Mouse (Mus musculus) stomach, embryonic 15.5 days (tissue): ENCODE measurements around the gene Lamb3. TPM values are rescaled to one million over a fixed set of nuclear protein-coding genes. Genes with fewer than 3 reads are reported as not detected.

Experiments
- ATAC-seq: fragments of 200-750 bp; cut with Nextera tagmentation; 2 replicates; pipeline ENCODE4 v1.8.0; 2017; ENCODE audit warnings: low read depth, moderate number of reproducible peaks, moderate TSS enrichment; ENCODE audit not compliant: insufficient read depth, low FRiP score
- H3K27ac ChIP-seq: fragments of 300-500 bp; sonication (generic); 2 replicates; pipeline ENCODE4 v1.5.1; 2015; ENCODE audit warnings: mild to moderate bottlenecking, inconsistent platforms
- H3K27me3 ChIP-seq: fragments of 300-500 bp; sonication (generic); replicated peaks from 2 replicates; pipeline ENCODE4 v1.6.1; 2015; ENCODE audit warnings: inconsistent platforms
- H3K36me3 ChIP-seq: fragments of 300-500 bp; sonication (generic); 2 replicates; pipeline ENCODE4 v1.6.1; 2015; ENCODE audit warnings: inconsistent platforms
- H3K4me1 ChIP-seq: fragments of 300-500 bp; sonication (generic); 2 replicates; pipeline ENCODE4 v1.6.1; 2015; ENCODE audit warnings: inconsistent platforms
- H3K4me2 ChIP-seq: fragments of 300-500 bp; sonication (generic); 2 replicates; pipeline ENCODE4 v1.6.1; 2015; ENCODE audit warnings: mild to moderate bottlenecking, inconsistent platforms
- H3K4me3 ChIP-seq: fragments of 300-500 bp; sonication (generic); replicated peaks from 2 replicates; pipeline ENCODE4 v1.5.1; 2015; ENCODE audit warnings: inconsistent platforms
- H3K9ac ChIP-seq: fragments of 300-500 bp; sonication (generic); 2 replicates; pipeline ENCODE4 v1.6.1; 2015; ENCODE audit warnings: inconsistent platforms
- H3K9me3 ChIP-seq: fragments of 300-500 bp; sonication (generic); 2 replicates; pipeline ENCODE4 v1.6.1; 2016; ENCODE audit warnings: inconsistent platforms
- WGBS: fragments of 180-500 bp; shearing (Covaris S2); methylation state at CpG from one replicate; pipeline ENCODE4 v1.1.7; 2015; 5-methylcytosine and 5-hydroxymethylcytosine counted together
- polyA plus RNA-seq: library from polyadenylated mRNA; unstranded; fragments of >200 nt; fragmentation: Nextera tagmentation; extraction: Ambion mirVana; gene quantifications from 2 replicates; pipeline ENCODE4 v1.2.1, GENCODE M21; 2015

Gene Lamb3
- polyA plus RNA-seq, 1 experiment from 2014 or later: 12.5 TPM

DNA sequence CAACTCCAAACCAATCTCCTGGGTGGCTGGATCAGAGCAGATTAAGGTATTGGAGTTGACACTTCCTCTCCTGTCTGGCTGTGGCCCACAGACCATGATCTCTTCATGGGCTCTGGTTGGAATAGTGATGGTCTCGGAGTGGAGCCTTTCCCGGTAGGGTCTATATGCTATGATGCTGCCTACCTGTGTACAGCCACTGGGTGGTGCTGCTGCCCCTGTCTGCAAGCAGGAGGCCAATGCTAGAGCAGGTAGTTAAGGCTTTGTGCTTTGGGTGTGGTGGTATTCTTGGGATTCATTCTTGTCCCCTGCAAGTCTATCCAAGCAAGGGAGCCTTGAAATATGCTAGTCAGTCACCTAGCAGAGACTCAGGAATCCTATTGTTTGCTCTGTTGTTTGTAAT is 679 bp downstream of the Lamb3 start:
- Histone ChIP-seq H3K4me2 (no peak overlapping the region), H3K36me3 (no peaks in the 10 kb centered on the region), H3K4me3 (no peak overlapping the region), H3K9ac (no peak overlapping the region), H3K27ac (no peak overlapping the region), H3K9me3 (no peaks in the 10 kb centered on the region), H3K4me1 (no peaks in the 10 kb centered on the region), H3K27me3 (no peaks in the 10 kb centered on the region)
- WGBS: 42% methylated on average over 2 of the region's 2 CpGs
- ATAC-seq: no peak

DNA sequence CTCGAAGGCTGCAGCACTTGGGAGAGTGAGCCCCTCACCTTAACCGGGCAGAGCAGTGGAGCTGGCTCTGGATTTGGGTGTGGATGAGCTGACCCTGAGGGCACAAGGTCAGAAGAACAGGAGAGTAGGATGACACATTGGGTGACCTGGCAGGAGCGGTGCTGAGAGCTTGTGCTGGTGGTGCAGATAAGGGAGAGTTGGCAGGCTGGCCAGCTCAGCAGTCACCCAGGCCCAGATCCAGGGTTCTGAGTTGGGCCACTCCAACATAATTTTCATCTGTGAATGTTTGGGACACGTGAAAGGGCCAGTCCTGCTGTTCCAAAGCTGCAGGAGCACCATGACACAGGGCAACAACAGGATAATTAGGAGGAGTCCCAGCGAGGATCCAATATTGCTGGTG is 3.9 kb downstream of the Lamb3 start:
- no peak overlapping the region for H3K9ac ChIP-seq
- H3K9me3 ChIP-seq: no peaks in the 10 kb centered on the region
- H3K4me1 ChIP-seq: no peaks in the 10 kb centered on the region
- no peaks in the 10 kb centered on the region for H3K27me3 ChIP-seq
- H3K4me2 ChIP-seq: no peak overlapping the region
- H3K36me3 ChIP-seq: no peaks in the 10 kb centered on the region
- H3K4me3 ChIP-seq: no peak overlapping the region
- H3K27ac ChIP-seq: no peak overlapping the region
- no peak for ATAC-seq
- WGBS: 62% methylated on average over 5 of the region's 5 CpGs

DNA sequence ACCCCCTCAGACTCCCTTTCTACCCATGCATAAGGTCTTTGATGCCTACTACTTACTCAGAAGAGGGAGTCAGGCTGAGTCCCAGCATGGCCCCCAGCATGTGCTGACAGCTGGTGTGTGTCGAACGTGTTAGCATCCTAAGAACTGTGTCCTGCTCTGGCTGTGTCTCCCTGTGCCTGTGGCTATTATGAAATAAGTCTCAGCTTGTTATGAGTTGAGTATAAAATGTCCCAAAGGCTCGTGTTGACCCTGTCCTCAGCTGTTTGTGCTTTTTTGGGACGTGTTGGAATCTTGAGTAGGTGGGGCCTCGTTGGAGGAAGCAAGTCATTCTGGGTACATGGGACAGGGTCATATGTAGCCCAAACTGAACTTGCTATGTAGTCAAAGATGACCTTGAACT is 6.6 kb downstream of the Lamb3 start:
- Histone ChIP-seq H3K9ac (no peak overlapping the region), H3K36me3 (no peaks in the 10 kb centered on the region), H3K9me3 (no peaks in the 10 kb centered on the region), H3K4me2 (no peak overlapping the region), H3K4me1 (no peaks in the 10 kb centered on the region), H3K27me3 (no peaks in the 10 kb centered on the region), H3K4me3 (no peak overlapping the region), H3K27ac (no peak overlapping the region)
- ATAC-seq: no peak
- WGBS: 70% methylated on average over 5 of the region's 5 CpGs

DNA sequence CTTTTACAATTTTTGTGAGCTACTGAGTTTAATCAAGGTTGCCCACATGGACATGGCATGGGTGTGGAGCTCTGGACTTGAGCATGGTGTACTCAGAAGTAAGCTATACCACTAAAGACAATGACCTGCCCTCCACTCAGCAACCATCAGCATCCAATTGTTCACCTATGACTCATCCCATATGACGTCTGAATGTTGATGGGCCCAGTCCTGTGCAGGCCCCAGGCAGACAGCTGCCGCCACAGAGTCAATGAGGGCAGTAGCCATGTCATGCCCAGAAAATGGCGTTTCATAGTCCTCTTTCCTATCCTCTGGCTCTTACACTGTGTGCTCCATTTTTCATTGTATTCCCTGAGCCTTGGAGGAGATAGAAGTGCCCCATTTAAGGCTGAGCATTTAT is 8.5 kb downstream of the Lamb3 start:
- Histone ChIP-seq H3K4me1 (no peaks in the 10 kb centered on the region), H3K36me3 (no peaks in the 10 kb centered on the region), H3K4me2 (no peak overlapping the region), H3K27me3 (no peaks in the 10 kb centered on the region), H3K9ac (no peak overlapping the region), H3K9me3 (no peaks in the 10 kb centered on the region), H3K27ac (no peak overlapping the region), H3K4me3 (no peak overlapping the region)
- ATAC-seq: no peak
- WGBS: 74% methylated on average over 3 of the region's 3 CpGs

DNA sequence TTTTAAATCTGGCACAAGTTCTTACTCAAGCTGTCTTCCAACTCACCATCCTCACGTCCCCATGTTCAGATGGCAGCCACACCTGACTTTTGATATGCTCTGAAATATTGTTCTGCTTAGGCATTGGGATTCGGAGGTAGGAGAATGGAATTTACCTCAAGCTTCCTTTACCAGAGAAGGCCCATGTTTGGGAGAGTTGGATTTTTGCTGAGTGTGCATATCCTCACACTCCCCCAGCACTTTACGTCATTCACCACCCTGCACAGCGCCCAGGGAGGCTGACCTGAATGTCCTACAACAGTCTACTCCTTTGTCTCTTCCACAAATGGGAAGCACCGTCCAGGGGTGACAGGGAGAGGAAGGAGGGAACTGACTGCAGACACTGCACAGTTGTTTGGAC is 12.9 kb downstream of the Lamb3 start:
- no peak overlapping the region for H3K4me3 ChIP-seq
- H3K9ac ChIP-seq: no peak overlapping the region
- H3K27me3 ChIP-seq: no peaks in the 10 kb centered on the region
- no peak for ATAC-seq
- 65% methylated on average over 5 of the region's 5 CpGs for WGBS
- no peaks in the 10 kb centered on the region for H3K4me1 ChIP-seq
- no peaks in the 10 kb centered on the region for H3K9me3 ChIP-seq
- H3K4me2 ChIP-seq: no peak overlapping the region
- H3K27ac ChIP-seq: no peak overlapping the region
- no peaks in the 10 kb centered on the region for H3K36me3 ChIP-seq

DNA sequence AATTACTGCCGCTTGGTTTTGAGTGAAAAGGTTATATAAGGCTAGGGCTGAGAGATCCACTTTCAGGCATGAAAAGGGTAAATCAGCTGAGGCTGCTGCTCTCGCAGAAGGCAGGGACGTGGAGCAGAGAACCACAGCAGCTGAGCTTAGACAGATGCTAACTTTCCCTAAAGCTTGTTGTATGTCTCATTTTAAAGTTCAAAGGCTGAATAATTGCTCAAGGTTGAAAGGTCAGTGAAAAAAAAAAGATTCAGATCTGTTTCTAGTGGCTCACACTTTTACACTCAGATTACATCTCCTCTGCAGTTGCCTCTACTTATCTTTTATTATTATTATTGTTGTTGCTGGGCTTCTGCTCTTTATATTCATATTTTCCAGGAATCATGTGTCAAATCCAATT is 18.0 kb downstream of the Lamb3 start:
- Histone ChIP-seq H3K4me1 (no peaks in the 10 kb centered on the region), H3K9me3 (no peaks in the 10 kb centered on the region), H3K27ac (no peak overlapping the region), H3K4me3 (no peak overlapping the region), H3K27me3 (no peaks in the 10 kb centered on the region), H3K36me3 (no peaks in the 10 kb centered on the region), H3K9ac (no peak overlapping the region), H3K4me2 (no peak overlapping the region)
- WGBS: 41% methylated on average over 3 of the region's 3 CpGs
- no peak for ATAC-seq

DNA sequence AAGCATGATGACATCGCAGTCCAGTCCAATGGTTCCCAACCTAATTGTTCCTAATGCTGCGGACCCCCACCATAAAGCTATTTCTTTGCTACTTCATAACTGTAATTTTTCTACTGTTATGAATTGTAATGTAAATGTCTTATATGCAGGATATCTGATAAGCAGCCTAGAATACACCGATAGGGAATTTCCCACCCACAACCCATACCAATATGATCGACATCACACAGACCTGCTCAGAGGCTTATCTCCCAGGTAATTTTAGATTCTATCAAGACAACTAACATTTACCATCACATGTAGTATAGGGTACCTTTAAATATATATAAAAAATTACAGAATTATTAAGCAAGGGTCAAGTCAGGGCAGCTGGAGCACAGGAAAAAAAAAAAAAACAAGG is 18.6 kb downstream of the Lamb3 start:
- H3K4me3 ChIP-seq: no peak overlapping the region
- no peaks in the 10 kb centered on the region for H3K36me3 ChIP-seq
- no peak for ATAC-seq
- no peaks in the 10 kb centered on the region for H3K9me3 ChIP-seq
- H3K27me3 ChIP-seq: no peaks in the 10 kb centered on the region
- WGBS: 88% methylated on average over 4 of the region's 4 CpGs
- H3K4me2 ChIP-seq: no peak overlapping the region
- H3K9ac ChIP-seq: no peak overlapping the region
- no peaks in the 10 kb centered on the region for H3K4me1 ChIP-seq
- no peak overlapping the region for H3K27ac ChIP-seq

DNA sequence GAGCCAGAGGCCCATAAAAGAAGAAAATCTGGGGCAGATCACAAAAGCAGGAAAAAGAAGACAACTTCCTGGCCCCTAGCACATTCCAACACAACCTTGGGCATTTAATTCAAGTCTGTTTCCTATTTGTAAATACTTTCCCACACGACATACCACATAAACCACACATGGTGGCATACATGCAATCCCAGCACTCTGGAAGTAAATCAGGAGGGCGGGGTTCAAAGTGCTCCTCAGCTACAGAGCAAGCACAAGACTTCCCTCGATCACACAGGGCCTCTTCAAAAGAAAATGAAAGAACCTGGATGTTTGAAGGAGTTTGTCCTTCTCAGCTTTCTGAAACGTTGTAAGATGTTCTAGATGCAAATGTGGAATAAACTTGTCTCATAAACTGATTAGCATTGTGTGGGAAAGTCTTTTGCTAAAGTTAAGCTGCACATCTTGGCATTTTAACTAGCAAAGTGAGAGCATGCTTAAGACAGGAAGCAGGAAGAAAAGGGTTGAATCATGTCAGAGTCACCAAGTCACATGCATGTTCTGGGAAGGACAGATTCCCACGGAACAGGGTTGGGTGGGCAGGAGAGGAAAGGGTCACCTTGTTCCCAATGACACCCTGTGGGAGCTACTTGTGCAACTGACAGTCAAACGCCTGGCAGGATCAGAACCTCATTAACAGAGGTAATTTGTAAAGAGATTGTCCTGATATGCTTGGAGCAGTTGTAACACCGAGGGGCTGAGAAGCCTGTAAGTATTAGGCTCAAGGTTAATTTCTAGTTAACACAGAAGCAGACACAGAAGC is 19.4 kb downstream of the Lamb3 start:
- H3K9me3 ChIP-seq: no peaks in the 10 kb centered on the region
- no peak overlapping the region for H3K9ac ChIP-seq
- no peak overlapping the region for H3K27ac ChIP-seq
- H3K4me1 ChIP-seq: no peaks in the 10 kb centered on the region
- no peak overlapping the region for H3K4me2 ChIP-seq
- 41% methylated on average over 7 of the region's 7 CpGs for WGBS
- no peak overlapping the region for H3K4me3 ChIP-seq
- no peaks in the 10 kb centered on the region for H3K27me3 ChIP-seq
- H3K36me3 ChIP-seq: no peaks in the 10 kb centered on the region
- ATAC-seq: no peak

DNA sequence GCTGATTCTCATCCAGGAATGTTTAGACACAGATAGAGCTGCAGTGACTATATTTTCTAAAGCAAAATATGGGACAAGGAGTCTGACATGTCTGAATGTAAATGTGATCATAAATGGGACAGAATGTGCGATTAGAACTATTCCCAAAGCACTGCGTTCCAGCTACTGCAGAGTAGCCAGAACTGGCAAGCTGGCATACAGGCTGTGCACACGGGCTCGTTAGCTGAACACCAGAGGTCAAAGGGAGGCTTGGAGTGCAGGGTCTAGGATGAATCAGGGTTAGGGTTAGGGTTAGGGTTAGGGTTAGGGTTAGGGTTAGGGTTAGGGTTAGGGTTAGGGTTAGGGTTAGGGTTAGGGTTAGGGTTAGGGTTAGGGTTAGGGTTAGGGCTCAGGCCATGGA is 20.0 kb downstream of the Lamb3 start:
- 77% methylated on average over 4 of the region's 4 CpGs for WGBS
- Histone ChIP-seq H3K9me3 (no peaks in the 10 kb centered on the region), H3K9ac (no peak overlapping the region), H3K27ac (no peak overlapping the region), H3K4me2 (no peak overlapping the region), H3K4me1 (no peaks in the 10 kb centered on the region), H3K36me3 (no peaks in the 10 kb centered on the region), H3K4me3 (no peak overlapping the region), H3K27me3 (no peaks in the 10 kb centered on the region)
- no peak for ATAC-seq

DNA sequence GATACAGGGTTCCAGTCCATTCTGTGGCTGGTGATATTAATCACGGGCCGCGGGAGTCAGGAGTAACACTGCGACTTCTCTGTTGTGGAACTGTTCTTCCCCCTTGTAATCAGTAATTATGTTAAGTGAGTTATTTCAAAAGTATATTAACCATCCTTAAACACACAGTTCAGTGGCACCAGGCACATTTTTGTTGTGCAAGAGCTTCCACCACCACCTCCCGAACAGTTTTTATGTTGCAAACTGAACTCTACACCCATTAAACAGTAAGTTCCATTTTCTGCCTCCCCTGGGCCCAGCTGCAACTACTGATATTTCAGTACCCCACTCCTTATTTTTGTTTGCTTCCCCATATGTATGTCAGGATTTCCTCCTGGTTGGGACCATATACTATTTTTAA is 22.1 kb downstream of the Lamb3 start:
- H3K4me1 ChIP-seq: no peaks in the 10 kb centered on the region
- no peak for ATAC-seq
- H3K4me3 ChIP-seq: no peak overlapping the region
- no peaks in the 10 kb centered on the region for H3K27me3 ChIP-seq
- H3K4me2 ChIP-seq: no peak overlapping the region
- no peaks in the 10 kb centered on the region for H3K36me3 ChIP-seq
- 85% methylated on average over 5 of the region's 5 CpGs for WGBS
- no peaks in the 10 kb centered on the region for H3K9me3 ChIP-seq
- H3K9ac ChIP-seq: no peak overlapping the region
- H3K27ac ChIP-seq: no peak overlapping the region

DNA sequence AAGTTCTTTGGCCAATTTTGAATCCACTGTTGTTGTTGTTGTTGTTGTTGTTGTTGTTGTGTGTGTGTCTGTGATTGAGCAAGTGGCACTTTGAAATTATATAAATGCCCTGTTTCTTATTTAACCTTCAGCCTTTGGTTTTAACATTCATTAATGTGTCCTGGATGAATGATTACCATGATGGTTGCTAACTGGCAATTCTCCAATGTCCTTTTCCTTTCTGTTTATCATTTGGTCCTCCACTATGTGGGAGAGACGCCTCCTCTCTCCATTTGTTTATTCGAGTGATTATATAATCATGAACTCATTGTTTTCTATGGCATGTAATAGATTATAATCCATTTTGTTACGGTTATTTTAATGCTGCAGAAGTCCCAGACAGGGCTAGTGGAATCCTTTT is 23.0 kb downstream of the Lamb3 start:
- Histone ChIP-seq H3K9me3 (no peaks in the 10 kb centered on the region), H3K27ac (no peak overlapping the region), H3K36me3 (no peaks in the 10 kb centered on the region), H3K4me3 (no peak overlapping the region), H3K9ac (no peak overlapping the region), H3K4me1 (no peaks in the 10 kb centered on the region), H3K27me3 (no peaks in the 10 kb centered on the region), H3K4me2 (no peak overlapping the region)
- no peak for ATAC-seq
- WGBS: 37% methylated on average over 3 of the region's 3 CpGs

DNA sequence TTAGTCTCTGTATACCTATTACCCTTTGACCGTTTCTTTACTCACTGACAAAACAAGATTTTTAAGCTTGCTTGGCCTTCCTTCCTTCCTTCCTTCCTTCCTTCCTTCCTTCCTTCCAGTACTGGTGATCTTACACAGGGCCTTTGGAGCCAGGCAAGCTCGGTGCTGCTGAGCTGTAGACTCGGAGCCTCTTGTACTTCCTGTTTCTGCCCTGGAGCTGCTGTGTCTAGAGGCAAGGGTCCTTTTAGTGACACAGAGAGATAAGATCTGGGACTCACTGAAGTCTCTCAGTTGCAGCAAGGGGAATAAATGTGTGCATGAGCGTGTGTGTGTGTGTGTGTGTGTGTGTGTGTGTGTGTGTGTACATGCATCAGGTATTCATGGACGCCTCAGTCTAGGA is 23.4 kb downstream of the Lamb3 start:
- ATAC-seq: no peak
- Histone ChIP-seq H3K4me2 (no peak overlapping the region), H3K4me1 (no peaks in the 10 kb centered on the region), H3K9me3 (no peaks in the 10 kb centered on the region), H3K27ac (no peak overlapping the region; the same call in 1 of the 2 replicates), H3K4me3 (no peak overlapping the region), H3K9ac (no peak overlapping the region), H3K27me3 (no peaks in the 10 kb centered on the region), H3K36me3 (no peaks in the 10 kb centered on the region)
- 43% methylated on average over 5 of the region's 5 CpGs for WGBS

DNA sequence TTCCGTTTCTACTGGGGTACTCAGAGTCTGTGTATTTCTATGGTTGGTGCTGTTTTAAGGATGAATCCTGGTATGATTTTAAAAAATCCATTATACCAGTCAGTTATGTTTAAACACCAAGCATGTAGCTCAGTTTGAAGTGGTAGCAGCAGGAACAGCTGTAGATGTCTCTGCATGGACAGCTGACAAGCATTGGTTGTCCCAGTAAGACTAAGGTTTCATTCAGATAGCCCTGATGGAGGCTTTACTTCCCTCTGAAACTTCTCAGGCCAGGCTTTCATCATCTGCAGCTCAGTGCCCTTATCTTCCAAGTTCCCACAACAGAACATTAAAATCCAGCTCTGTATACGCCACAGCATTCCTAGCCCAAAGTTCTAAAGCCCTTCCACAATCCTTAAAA is 25.2 kb downstream of the Lamb3 start:
- WGBS: 78% methylated on average over 2 of the region's 2 CpGs
- no peaks in the 10 kb centered on the region for H3K27me3 ChIP-seq
- no peaks in the 10 kb centered on the region for H3K36me3 ChIP-seq
- H3K4me3 ChIP-seq: no peak overlapping the region
- no peaks in the 10 kb centered on the region for H3K4me1 ChIP-seq
- no peak for ATAC-seq
- no peak overlapping the region for H3K4me2 ChIP-seq
- no peaks in the 10 kb centered on the region for H3K9me3 ChIP-seq
- H3K9ac ChIP-seq: no peak overlapping the region
- H3K27ac ChIP-seq: no peak overlapping the region
